Mouse (Mus musculus) neural tube, embryonic 12.5 days (tissue): ENCODE results near the gene Mdp1. TPM values are rescaled to one million over a fixed set of nuclear protein-coding genes. Genes with fewer than 3 reads are reported as not detected.

ENCODE experiments used
- ATAC-seq: fragments of 200-750 bp; cut with Nextera tagmentation; 2 replicates; pipeline ENCODE4 v1.8.0; 2017; ENCODE audit warnings: low read depth, mild to moderate bottlenecking, moderate TSS enrichment, moderate library complexity; ENCODE audit not compliant: low FRiP score
- H3K27ac ChIP-seq: fragments of 300-500 bp; sonication (generic); 2 replicates; pipeline ENCODE4 v1.5.1; 2016
- H3K27me3 ChIP-seq: fragments of 300-500 bp; sonication (generic); replicated peaks from 2 replicates; pipeline ENCODE4 v1.6.1; 2016; ENCODE audit warnings: mild to moderate bottlenecking
- H3K36me3 ChIP-seq: fragments of 300-500 bp; sonication (generic); 2 replicates; pipeline ENCODE4 v1.6.1; 2016; ENCODE audit warnings: mild to moderate bottlenecking
- H3K4me1 ChIP-seq: fragments of 300-500 bp; sonication (generic); 2 replicates; pipeline ENCODE4 v1.6.1; 2016
- H3K4me2 ChIP-seq: fragments of 300-500 bp; sonication (generic); replicated peaks from 2 replicates; pipeline ENCODE4 v1.6.1; 2016; ENCODE audit warnings: mild to moderate bottlenecking
- H3K4me3 ChIP-seq: fragments of 300-500 bp; sonication (generic); 2 replicates; pipeline ENCODE4 v1.5.1; 2016
- H3K9ac ChIP-seq: fragments of 300-500 bp; sonication (generic); 2 replicates; pipeline ENCODE4 v1.6.1; 2016; ENCODE audit warnings: mild to moderate bottlenecking
- H3K9me3 ChIP-seq: fragments of 300-500 bp; sonication (generic); 2 replicates; pipeline ENCODE4 v1.6.1; 2016; ENCODE audit warnings: mild to moderate bottlenecking
- WGBS: fragments of 180-500 bp; shearing (Covaris S2); methylation state at CpG from one replicate; pipeline ENCODE4 v1.1.7; 2016; 5-methylcytosine and 5-hydroxymethylcytosine counted together
- polyA plus RNA-seq: library from polyadenylated mRNA; unstranded; fragments of >200 nt; fragmentation: Nextera tagmentation; extraction: Ambion mirVana; gene quantifications from 2 replicates; pipeline ENCODE4 v1.2.1, GENCODE M21; 2016

Gene Mdp1
- polyA plus RNA-seq, 1 experiment from 2014 or later = 71.0 TPM

DNA sequence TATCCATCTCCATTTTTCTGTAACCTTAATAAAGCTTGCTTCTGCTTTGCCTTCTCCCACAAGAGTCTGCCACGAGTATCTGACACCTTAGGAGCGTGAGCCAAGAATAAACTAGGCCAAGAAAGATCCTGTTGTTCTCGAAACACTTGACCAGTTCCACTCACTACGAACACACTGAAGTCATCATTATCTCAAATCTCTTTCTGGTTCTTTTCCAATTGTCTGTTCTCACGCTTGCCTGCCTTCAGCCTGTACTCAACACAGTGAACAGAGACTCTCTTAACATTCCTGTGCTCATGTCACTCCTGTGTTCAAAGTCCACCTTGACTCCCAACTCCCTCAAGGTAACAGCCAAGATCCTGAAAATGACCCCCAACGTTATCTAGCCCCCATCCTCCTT lies 47.0 kb downstream of the Mdp1 start:
- H3K27ac ChIP-seq = no peak overlapping the region
- no peaks in the 10 kb centered on the region for H3K9me3 ChIP-seq
- ATAC-seq = no peak
- H3K9ac ChIP-seq = no peak overlapping the region
- WGBS = 77% methylated on average over 6 of the region's 6 CpGs
- peaks cover 17% of the 10 kb centered on the region for H3K36me3 ChIP-seq
- H3K4me1 ChIP-seq = no peaks in the 10 kb centered on the region
- H3K4me2 ChIP-seq = no peak overlapping the region
- H3K4me3 ChIP-seq = no peak overlapping the region
- no peaks in the 10 kb centered on the region for H3K27me3 ChIP-seq

- no peak overlapping the region for H3K4me3 ChIP-seq
- H3K9ac ChIP-seq = no peak overlapping the region
- H3K4me1 ChIP-seq = no peaks in the 10 kb centered on the region
- 94% methylated on average over 6 of the region's 6 CpGs for WGBS
- H3K9me3 ChIP-seq = no peaks in the 10 kb centered on the region
- peaks cover 50% of the 10 kb centered on the region for H3K36me3 ChIP-seq
- no peak overlapping the region for H3K27ac ChIP-seq
- ATAC-seq = no peak
- H3K4me2 ChIP-seq = no peak overlapping the region
- no peaks in the 10 kb centered on the region for H3K27me3 ChIP-seq
These were observed 52.0 kb downstream of the Mdp1 start for GRCm38 (mm10) chr14:55608339-55608738.

Other genes with a start within 250 kb of the Mdp1 start
- gene Dhrs4, start 181.8 kb downstream of the Mdp1 start, polyA plus RNA-seq = 41.5 and 41.7 TPM in 2 replicates
- 16.1 and 16.8 TPM in 2 replicates for gene Carmil3, start 169.9 kb downstream of the Mdp1 start, polyA plus RNA-seq
- gene Cpne6, start 150.1 kb downstream of the Mdp1 start, polyA plus RNA-seq = 1.4 and 2.4 TPM in 2 replicates
- gene Nrl, start 135.5 kb downstream of the Mdp1 start, polyA plus RNA-seq = 0.10 and 0.19 TPM in 2 replicates
- 18.2 and 21.0 TPM in 2 replicates for gene Pck2, start 120.2 kb downstream of the Mdp1 start, polyA plus RNA-seq
- gene Dcaf11, start 100.5 kb downstream of the Mdp1 start, polyA plus RNA-seq = 103 and 105 TPM in 2 replicates
- gene A730061H03Rik, start 100.1 kb downstream of the Mdp1 start, polyA plus RNA-seq = not detected in 2 replicates
- 4.0 and 4.3 TPM in 2 replicates for gene Fitm1, start 84.9 kb downstream of the Mdp1 start, polyA plus RNA-seq
- gene Psme1, start 82.4 kb downstream of the Mdp1 start, polyA plus RNA-seq = 120 and 128 TPM in 2 replicates
- 8.9 and 12.7 TPM in 2 replicates for gene Emc9, start 75.2 kb downstream of the Mdp1 start, polyA plus RNA-seq
- 212 and 223 TPM in 2 replicates for gene Psme2, start 69.4 kb downstream of the Mdp1 start, polyA plus RNA-seq
- 17.8 and 21.0 TPM in 2 replicates for gene Rnf31, start 68.8 kb downstream of the Mdp1 start, polyA plus RNA-seq
- gene Irf9, start 56.9 kb downstream of the Mdp1 start, polyA plus RNA-seq = 8.8 and 9.0 TPM in 2 replicates
- gene Rec8, start 42.5 kb downstream of the Mdp1 start, polyA plus RNA-seq = 20.6 and 22.8 TPM in 2 replicates
- gene Ipo4, start 24.6 kb downstream of the Mdp1 start, polyA plus RNA-seq = 73.7 and 85.6 TPM in 2 replicates
- 2.1 and 3.6 TPM in 2 replicates for gene Gm49378, start 22.6 kb downstream of the Mdp1 start, polyA plus RNA-seq
- gene Tm9sf1, start 16.7 kb downstream of the Mdp1 start, polyA plus RNA-seq = 62.7 and 68.6 TPM in 2 replicates
- 0.53 and 0.77 TPM in 2 replicates for gene Tssk4, start 10.3 kb downstream of the Mdp1 start, polyA plus RNA-seq
- 60.7 and 61.6 TPM in 2 replicates for gene Gmpr2, start 11.4 kb upstream of the Mdp1 start, polyA plus RNA-seq
- 555 and 567 TPM in 2 replicates for gene Nedd8, start 11.6 kb upstream of the Mdp1 start, polyA plus RNA-seq
- gene Tinf2, start 21.3 kb upstream of the Mdp1 start, polyA plus RNA-seq = 44.1 and 45.7 TPM in 2 replicates
- 0.34 and 0.36 TPM in 2 replicates for gene Tgm1, start 53.4 kb upstream of the Mdp1 start, polyA plus RNA-seq
- gene Rabggta, start 61.8 kb upstream of the Mdp1 start, polyA plus RNA-seq = 42.0 and 46.3 TPM in 2 replicates
- 74.1 and 81.8 TPM in 2 replicates for gene Dhrs1, start 85.2 kb upstream of the Mdp1 start, polyA plus RNA-seq
- gene Nop9, start 85.2 kb upstream of the Mdp1 start, polyA plus RNA-seq = 44.2 and 47.0 TPM in 2 replicates
- 0.30 TPM in 1 of 2 replicates, not detected in the other for gene Cideb, start 98.0 kb upstream of the Mdp1 start, polyA plus RNA-seq
- 0.37 and 0.52 TPM in 2 replicates for gene Ltb4r2, start 100.9 kb upstream of the Mdp1 start, polyA plus RNA-seq
- gene Ltb4r1, start 105.5 kb upstream of the Mdp1 start, polyA plus RNA-seq = 0.23 and 0.37 TPM in 2 replicates
- 9.2 and 10.1 TPM in 2 replicates for gene Adcy4, start 123.6 kb upstream of the Mdp1 start, polyA plus RNA-seq
- 7.9 and 8.7 TPM in 2 replicates for gene Ripk3, start 128.4 kb upstream of the Mdp1 start, polyA plus RNA-seq
- gene Nfatc4, start 162.6 kb upstream of the Mdp1 start, polyA plus RNA-seq = 22.0 and 24.8 TPM in 2 replicates
- 19.7 and 21.5 TPM in 2 replicates for gene Nynrin, start 193.5 kb upstream of the Mdp1 start, polyA plus RNA-seq
- gene Cbln3, start 223.9 kb upstream of the Mdp1 start, polyA plus RNA-seq = 0.25 and 0.28 TPM in 2 replicates
- 18.3 and 19.7 TPM in 2 replicates for gene Khnyn, start 224.4 kb upstream of the Mdp1 start, polyA plus RNA-seq
- gene Sdr39u1, start 239.8 kb upstream of the Mdp1 start, polyA plus RNA-seq = 59.9 and 66.0 TPM in 2 replicates